Mouse (Mus musculus) G1E-ER4 (cell line): Measurements from ENCODE around the gene Orm3. TPM values are rescaled to one million over a fixed set of nuclear protein-coding genes. Genes with fewer than 3 reads are reported as not detected.

ENCODE experiments used
- GATA1 ChIP-seq: IDR thresholded peaks from one replicate; pipeline ENCODE4 v1.8.0; 2012; ENCODE audit warnings: low read length, inconsistent platforms
- polyA plus RNA-seq: library from polyadenylated mRNA; stranded (reverse); fragments of >175 nt; gene quantifications from 2 replicates; pipeline ENCODE4 v1.2.3, GENCODE M21; 2012

Gene Orm3
- polyA plus RNA-seq, 1 experiment: not detected

DNA sequence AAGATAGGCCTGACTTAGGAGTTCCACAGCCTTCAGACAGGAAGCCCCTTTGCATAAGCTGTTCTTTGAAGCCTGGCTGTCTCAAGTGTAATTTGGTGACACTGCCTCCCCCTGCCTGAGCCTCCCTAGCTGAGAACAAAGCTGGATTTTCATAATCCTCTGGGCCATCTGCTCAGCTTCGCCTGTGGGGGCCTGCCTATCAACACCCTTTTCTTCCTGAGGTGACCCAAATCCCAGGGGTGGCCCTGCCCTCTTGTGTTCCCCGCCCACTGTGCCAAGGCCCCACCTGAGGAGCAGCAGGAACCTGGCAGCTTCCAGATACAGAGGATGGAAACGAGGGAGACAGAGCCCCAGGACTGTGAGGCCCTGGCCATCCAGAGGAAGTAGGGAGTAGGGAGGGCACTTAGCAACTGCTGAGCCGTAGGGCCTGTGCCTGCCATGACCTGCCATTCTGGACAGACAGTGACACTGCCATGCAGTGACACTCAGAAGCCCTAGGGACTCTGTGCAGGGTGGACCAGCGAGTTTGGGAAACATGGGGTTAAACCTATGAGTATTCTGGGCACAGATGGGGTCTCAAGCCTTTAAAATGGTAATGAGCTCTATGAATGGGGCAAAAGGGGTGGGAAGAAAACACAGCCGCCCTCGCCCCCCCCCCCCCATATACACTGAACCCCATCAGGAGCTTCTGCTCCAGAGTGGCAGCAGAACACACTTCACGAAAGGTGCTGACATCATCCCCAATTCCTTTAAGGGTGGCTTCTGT lies 33.3 kb downstream of the Orm3 start:
- no peak for TF ChIP-seq GATA1

DNA sequence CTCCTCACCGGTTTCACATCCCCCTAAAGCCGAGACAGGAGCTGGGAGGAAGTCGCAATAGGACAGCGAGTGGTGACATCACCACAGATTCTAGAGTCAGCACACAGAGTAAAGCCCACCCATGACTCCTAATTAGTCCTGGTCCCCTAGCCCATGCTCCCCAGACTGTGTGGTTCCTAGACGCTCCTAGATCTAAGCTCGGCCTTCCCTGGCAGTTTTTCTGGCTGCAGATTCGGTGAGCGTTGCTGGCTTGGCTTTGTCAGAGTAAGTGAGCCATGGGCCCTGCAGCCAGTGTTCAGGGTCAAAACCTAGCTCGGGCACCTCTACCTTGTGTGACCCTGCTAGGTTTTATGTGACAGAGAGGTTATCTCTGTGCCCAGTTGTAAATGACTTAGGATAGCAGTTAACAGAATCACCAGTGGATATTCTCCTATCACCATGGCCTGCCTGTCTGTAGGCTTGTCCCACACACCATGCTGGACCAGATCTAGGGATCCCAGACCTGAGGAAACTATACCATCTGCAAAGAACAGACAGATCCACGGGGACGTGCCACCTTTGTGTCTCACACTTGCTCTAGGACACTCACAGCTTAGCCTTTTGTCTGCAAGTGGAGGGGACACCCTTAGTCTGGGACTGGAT lies 34.0 kb downstream of the Orm3 start:
- TF ChIP-seq GATA1: no peak

DNA sequence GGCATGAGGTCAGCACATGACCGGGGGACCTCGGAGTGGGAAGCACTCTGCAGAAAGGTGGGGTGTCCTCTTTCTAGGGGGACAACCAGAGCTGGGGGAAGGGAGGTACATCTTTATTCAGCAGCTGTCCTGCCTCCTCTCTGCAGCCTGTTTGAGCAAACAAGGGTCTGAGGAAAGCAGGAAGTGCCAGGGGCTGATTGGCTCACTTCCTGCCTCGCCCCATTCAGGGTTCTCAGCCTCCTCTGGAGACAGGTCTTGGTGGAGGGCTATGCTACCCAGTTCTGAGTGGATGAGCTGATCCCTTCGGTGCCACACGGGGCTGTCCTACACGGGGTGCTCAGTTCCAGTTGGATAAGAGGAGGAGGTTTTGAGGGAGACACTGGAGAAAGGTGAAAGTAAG lies 35.4 kb downstream of the Orm3 start:
- TF ChIP-seq GATA1: no peak

DNA sequence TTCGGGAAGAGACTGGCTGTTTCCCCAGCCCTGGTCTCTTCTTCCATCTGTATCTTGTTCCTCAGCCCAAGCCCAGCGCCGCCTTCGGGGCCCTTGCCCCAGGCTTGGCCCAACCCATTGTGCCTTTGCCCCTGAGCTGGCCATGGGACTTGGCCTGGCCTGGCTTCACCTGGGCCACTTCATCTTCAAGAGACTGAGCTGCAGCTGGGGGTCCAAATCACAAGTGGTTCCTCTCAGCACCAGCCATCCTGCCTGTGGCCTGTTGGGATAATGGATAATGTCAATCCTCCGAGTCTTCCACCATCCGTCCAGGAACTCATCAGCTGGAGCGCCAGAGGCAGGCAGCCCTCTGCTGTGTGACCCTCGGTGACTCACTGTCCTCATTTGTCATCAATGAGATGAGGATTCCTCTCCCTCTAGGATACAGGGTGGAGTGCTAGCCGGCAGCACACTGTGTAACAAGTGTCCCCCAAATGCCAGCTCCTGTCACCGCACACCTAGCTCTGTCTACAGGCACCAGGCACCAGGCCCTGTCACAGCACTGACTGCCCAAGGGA lies 42.1 kb downstream of the Orm3 start:
- TF ChIP-seq GATA1: no peak

DNA sequence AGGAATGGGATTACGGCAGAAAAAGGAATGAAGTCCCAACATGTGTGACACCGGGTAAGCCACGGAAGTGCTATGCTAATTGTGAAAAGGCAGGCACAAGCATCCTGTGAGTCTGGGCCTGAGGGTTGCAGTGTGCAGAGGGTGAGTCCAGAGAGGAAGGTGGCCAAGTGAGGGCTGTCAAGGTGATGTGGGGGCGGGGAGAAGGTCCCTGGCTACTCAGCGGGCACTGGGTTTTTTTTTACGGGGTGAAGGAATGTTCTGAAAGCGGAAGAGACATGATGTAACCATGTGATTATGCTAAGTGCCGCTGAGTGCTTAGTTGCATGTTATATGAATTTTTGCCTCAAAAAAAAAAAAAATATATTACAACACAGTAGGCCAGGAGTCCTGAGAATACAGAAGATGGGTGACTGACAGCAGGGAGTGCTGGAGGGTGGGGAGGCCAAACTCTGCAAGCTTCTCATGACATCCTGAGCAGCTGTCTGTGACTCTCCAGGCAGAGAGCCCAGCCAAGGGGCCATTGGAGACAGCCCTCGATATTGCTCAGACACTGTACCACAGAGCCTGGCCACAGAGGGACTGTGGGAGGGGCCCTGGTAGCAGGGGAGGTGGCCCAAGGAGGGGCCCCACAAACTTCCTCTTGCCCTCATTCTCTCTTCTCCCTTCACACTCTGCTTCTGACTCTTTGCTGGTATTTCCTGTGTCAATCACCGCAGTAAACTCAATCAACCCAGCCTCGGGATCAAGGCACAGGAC lies 43.1 kb downstream of the Orm3 start:
- TF ChIP-seq GATA1: no peak

DNA sequence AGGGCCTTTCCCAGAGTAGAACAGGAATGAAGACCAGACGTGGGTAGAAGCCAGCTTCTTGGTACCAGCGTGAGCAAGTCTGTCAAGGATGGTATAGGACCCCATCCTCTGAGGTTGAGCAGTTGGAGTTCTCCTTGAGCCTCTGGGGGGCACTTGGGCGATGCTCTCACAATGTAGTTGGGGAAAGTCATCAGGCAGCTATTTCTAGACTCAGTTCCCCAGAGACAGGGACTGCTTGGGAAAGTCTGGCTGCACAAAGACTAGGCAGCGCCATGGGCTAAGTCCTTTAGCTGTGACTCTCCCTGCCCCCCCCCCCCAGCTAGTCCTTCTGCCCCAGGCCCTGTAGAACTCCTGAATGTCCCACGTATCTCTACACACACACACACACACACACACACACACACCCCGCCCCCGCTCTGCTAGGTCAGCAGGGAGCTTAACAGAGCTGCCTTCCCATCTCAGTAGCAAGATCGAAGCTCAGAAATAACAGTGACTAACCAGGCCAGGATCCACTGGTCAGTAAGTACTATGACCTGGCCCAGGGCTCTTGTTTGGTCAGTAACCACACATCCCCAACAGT lies 43.8 kb downstream of the Orm3 start:
- no peak for TF ChIP-seq GATA1

DNA sequence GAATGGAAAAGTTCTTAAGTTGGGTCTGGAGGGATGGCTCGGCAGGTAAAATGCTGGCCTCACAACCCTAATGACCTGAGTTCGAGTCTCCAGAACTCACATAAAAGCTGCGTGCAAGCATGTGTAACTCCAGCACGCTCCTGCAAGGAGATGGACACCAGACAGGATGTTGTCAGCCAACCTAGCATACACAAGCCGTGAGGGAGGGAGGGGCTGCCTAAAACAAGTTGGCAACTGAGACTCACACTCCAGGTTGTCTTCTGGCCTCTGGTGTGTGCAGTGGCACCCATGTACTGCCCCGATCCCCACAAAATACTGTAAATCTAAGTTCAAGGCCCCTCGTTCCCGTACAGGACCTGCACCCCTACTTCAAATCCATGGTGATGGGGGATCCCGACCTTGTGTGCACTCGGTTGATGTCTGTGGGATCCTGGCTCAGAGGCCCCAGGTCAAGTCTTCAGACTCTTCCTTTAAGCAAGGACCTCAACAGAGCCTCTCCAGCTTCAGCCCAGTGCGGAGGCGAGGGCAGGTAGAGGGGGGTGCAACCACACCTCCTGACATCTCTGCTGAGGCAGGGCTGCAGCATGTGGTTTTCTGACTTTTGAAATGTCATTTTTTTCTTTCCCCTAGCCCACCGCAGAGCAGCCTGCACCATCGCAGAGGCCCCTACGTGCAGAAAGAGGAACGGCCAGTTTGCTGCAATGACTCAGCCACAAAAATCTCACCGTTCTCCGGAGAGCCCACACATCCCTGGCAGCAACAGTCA lies 44.8 kb downstream of the Orm3 start:
- no peak for TF ChIP-seq GATA1

DNA sequence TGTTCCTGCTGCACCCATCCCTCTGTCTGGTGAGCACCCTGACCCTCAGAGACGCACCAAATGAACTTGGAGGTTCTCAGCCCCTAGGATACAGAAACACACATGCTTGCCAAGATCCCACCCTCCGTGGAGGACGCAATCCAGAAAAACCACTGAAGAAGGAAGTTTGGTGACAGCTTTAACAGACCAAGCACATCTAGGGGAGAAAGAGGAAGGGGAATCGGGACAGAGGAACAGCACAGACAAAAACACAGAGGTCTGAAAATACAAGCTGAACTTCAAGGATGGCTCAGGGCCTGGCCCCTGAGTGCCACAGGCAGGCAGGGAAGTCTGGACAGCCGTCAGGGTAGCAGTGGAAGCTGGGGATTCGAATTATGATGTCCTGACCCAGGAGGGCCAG lies 45.7 kb downstream of the Orm3 start:
- TF ChIP-seq GATA1: no peak

DNA sequence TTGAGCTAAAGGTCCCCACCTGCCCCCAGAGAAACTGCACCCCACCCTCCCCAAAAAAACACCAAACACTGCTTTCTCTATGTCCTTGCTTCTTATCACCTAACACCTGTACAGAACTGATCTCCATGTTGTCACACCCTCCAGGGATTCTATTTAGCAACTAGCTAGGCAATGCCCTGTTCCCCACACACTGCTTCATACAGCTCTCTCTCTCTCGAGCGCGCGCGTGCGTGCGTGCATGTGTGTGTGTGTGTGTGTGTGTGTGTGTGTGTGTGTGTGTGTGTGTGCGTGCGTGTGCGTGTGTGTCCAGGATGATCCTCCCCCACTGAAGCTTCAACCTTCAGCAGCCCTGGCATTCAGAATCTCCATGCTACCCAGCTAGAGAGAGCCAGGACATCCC lies 46.1 kb downstream of the Orm3 start:
- no peak for TF ChIP-seq GATA1

DNA sequence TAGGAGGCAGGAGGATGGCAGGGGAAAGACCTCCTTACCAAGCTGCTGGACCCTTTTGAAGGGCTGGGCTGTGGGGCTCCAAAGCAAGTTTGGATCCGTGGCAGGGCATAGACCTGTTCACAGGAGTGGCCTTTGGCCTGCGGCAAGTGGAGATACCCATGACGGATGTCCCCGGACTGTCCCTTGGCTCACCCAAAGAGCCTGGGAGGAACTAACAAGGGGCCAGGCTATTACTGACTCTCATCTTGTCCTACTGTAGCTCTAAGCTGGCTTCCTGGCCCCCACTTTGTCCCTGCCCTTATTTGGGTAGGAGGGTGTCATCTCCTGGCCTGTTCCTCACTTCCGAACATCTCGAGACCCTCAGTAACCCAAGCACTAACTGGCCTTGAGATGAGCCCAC lies 46.6 kb downstream of the Orm3 start:
- no peak for TF ChIP-seq GATA1

DNA sequence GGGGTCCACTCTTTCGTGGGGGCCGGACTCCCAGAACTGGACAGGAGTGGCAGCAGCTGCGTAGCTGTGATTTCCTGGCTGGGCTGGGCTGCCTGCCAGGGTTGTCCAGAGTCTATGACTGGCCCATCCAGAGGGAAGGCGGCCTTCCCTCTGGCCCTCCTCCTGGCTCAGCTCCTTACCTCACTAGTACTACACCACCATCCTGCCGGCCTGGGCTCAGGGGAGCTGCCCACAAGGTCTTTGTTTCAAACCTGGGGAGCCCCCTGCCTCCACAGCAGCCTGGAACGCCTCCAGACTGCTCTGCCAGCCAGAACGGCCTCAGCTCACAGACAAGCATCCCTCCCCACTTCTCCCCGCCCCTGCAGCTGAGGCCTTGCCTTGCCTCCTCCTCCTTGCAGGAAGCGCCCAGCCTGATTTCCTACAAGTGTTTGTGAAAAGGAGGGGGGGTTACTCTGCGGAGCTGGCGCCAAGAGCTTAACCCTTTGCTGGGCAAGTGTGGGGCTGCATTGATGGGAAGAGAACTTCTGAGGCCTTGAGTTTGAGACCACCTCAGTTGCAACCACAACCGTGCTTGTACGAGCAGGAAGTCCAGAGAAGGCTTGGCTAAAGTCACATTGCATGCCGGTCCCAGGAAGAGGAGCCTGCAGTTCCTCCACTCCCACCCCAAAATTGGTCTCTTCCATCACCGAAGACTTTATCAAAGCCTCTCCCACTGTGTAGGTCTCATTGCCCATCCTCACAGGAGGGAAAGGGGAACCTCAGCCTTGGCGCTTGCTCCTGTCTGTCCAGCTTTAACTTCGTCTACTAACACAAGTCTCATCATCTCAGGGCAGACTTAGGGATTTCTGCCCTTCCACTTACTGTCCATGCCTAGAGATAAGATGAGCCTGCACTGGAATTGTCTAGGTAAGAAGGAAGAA lies 47.3 kb downstream of the Orm3 start, which contains the start of gene Akna:
TSS of gene Akna (minus strand) at position 315 of the 920 bp plus-strand sequence.
- TF ChIP-seq GATA1: no peak

DNA sequence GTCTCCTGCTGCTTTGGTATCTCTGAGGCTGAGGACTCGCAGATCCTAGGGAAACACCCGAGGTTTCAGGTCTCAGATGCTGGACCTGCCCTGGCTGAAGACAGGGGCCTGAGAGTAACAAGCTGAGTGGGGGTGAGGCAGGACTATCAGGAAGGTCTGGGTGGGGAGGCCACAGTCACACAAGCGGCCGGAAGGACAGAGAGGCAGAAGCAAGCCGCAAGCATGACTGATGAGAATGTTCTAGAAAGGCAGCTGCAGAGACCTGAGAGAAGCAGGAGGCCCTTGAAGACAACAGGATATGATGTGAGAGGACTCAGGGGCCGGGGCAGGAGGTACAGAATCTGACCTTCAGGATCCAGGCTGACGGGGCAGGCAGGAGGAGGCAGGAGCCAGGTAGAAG lies 48.2 kb downstream of the Orm3 start:
- TF ChIP-seq GATA1: no peak

DNA sequence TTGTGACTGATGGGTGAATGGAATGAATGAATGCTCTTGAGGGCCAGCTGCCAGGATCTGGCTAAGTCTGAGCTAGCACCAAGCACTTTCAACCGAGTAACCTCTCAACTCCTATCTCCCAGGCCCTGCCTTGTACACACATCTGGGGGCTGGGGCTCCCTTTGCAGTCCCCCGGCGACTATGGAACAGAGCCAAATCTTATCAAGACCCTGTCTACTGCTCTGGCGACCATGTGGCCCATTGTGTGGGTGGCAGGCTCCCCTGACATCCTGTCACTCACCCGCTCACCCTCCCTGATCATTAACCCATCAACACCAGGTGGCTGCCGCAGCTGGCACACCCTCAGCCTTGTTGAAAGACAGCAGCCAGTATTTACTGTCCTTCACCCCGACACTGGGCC lies 49.1 kb downstream of the Orm3 start:
- TF ChIP-seq GATA1: no peak

DNA sequence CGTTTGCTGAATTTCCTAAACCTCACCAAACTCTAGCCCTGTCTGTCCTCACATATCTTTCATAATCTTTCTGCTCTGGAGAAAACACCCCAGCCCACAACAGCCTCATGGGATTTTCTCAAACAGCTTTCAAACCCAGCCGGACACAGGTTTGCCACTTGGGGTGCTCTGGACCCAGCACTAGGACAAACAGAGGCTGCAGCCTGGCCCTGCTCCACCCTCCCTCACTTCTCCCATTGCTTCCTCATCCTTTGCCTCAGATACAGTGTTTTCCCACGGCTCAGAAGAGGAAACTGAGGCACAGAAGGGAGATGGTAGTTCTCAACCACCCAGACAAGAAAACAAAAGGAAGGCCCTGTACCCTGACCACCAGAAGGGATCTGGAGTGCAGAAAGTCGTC lies 49.7 kb downstream of the Orm3 start:
- TF ChIP-seq GATA1: no peak
